In genomic region chr15:5933586-5933985, GRCm38 (mm10) we compare ENCODE assay signal across 22 mouse cellular contexts.
DNase-seq lines count a peak whose midpoint lies in the region; TF ChIP-seq lines count a peak whose summit lies in the region.
"Had no signal": no experiment of that assay in that cellular context is flagged by ENCODE, and none has a peak within 500 bp of the region (broad histone marks: within the 10 kb centered on the region; RNA-seq: fewer than 3 reads in every experiment).

No protein-coding gene starts in this region.

- H3K27me3 ChIP-seq in ES-Bruce4 (ENCODE audit: control insufficient read depth, insufficient read depth, low read length, poor library complexity, severe bottlenecking): no peaks in the 10 kb centered on the region
- H3K27me3 ChIP-seq: embryonic facial prominence, embryonic 12.5 days; embryonic facial prominence, embryonic 15.5 days; heart, embryonic 13.5 days had no signal

- TF ChIP-seq CTCF in ES-Bruce4 (IDR thresholded peaks at IDR 0.05; ENCODE audit: low read depth, low read length): no peak

- no peak overlapping the region for H3K9ac ChIP-seq in ES-Bruce4 (ENCODE audit: low read depth, poor library complexity, severe bottlenecking)
- H3K9ac ChIP-seq: embryonic facial prominence, embryonic 12.5 days; embryonic facial prominence, embryonic 15.5 days; forebrain, postnatal 0 days; heart, embryonic 13.5 days; hindbrain, embryonic 14.5 days had no signal

- TF ChIP-seq POLR2A in ES-Bruce4 (IDR thresholded peaks at IDR 0.05; ENCODE audit: insufficient read depth, low read length): no peak

- peak overlapping the region; percentile 36; the same call in 1 of the 2 replicates for H3K27ac ChIP-seq in ES-Bruce4 (ENCODE audit: insufficient read depth, low read length)
- H3K27ac ChIP-seq: embryonic facial prominence, embryonic 12.5 days; embryonic facial prominence, embryonic 15.5 days; heart, adult 2 months; heart, embryonic 10.5 days; heart, embryonic 13.5 days; hindbrain, embryonic 14.5 days; hindbrain, postnatal 0 days had no signal

- peak; percentile 77 for TF ChIP-seq EP300 in ES-Bruce4 (IDR thresholded peaks at IDR 0.05; ENCODE audit: insufficient read depth, low read depth, low read length)

- DNase-seq in ES-CJ7 (ENCODE audit: low read depth, low spot score): peak; percentile 89
- DNase-seq in R1 (ENCODE audit: low read depth, low spot score): peak; percentile 95
- DNase-seq in urinary bladder, postnatal 10 days (ENCODE audit: low spot score): no peak
- DNase-seq in urinary bladder, adult 18-20 months (ENCODE audit: low spot score in 2 of 2): no peak
- no peak for DNase-seq in liver
- DNase-seq: adrenal gland, adult 8-10 months; adrenal gland, postnatal 25 days; cerebellum, adult 18-20 months; cerebellum, adult 9-10 months; forebrain, postnatal 0 days; gastrocnemius, postnatal 10 days; gastrocnemius, postnatal 36 days; heart, adult 2 months; heart, postnatal 14 days; heart, postnatal 4 days had no signal

- H3K4me3 ChIP-seq in ES-Bruce4 (ENCODE audit: low read depth, low read length): no peak overlapping the region
- H3K4me3 ChIP-seq: embryonic facial prominence, embryonic 12.5 days; embryonic facial prominence, embryonic 15.5 days; heart, adult 2 months; heart, embryonic 10.5 days; heart, embryonic 13.5 days had no signal

- no peaks in the 10 kb centered on the region for H3K36me3 ChIP-seq in ES-Bruce4 (ENCODE audit: control insufficient read depth, insufficient read depth, low read length, poor library complexity, severe bottlenecking)
- H3K36me3 ChIP-seq: embryonic facial prominence, embryonic 12.5 days; embryonic facial prominence, embryonic 15.5 days; heart, embryonic 10.5 days; heart, embryonic 13.5 days had no signal

- no peaks in the 10 kb centered on the region for H3K9me3 ChIP-seq in ES-Bruce4 (replicated peaks; ENCODE audit: control insufficient read depth, insufficient read depth, low read length, poor library complexity, severe bottlenecking)
- H3K9me3 ChIP-seq: embryonic facial prominence, embryonic 12.5 days; embryonic facial prominence, embryonic 15.5 days; heart, embryonic 10.5 days; heart, embryonic 13.5 days had no signal

- peaks cover 7% of the 10 kb centered on the region for H3K4me1 ChIP-seq in ES-Bruce4 (ENCODE audit: control insufficient read depth, insufficient read depth, low read length)
- H3K4me1 ChIP-seq: embryonic facial prominence, embryonic 12.5 days; embryonic facial prominence, embryonic 15.5 days; heart, embryonic 10.5 days had no signal

Comparison
In these comparisons a context has a peak if more than half of its experiments do, and no peak if none do; other contexts are left out.
1. DNase-seq: peak in ES-CJ7 (single experiment) and R1 (single experiment); none in urinary bladder, postnatal 10 days (single experiment), urinary bladder, adult 18-20 months (0 of 2) and liver (single experiment).